Mouse (Mus musculus) CH12.LX (cell line): ENCODE measurements around the gene Ikzf5. TPM values are rescaled to one million over a fixed set of nuclear protein-coding genes. Genes with fewer than 3 reads are reported as not detected.
"Not testable (repeated sequence)": the region's sequence is repeated elsewhere in the genome, so short reads cannot be mapped to it uniquely, and the experiment has no call there.

Experiments
- DNase-seq: peaks from one replicate; pipeline ENCODE4 v3.0.0-alpha.2; 2013; ENCODE audit errors: extremely low read depth
- H3K27ac ChIP-seq: 2 replicates; pipeline ENCODE4 v1.5.1; 2012; ENCODE audit warnings: low read depth, mild to moderate bottlenecking, control low read depth, moderate library complexity; ENCODE audit not compliant: insufficient read depth
- H3K27me3 ChIP-seq: replicated peaks from 2 replicates; pipeline ENCODE3; 2012; ENCODE audit warnings: inconsistent platforms
- H3K36me3 ChIP-seq, 2 experiments: replicated peaks in 1 of 2; 2 replicates each; pipeline versions ENCODE3 to v1.6.1; 2012; ENCODE audit warnings: inconsistent platforms in 1 of 2, low read length in 1 of 2, mild to moderate bottlenecking in 1 of 2, mixed read lengths in 1 of 2, moderate library complexity in 1 of 2; ENCODE audit not compliant: control insufficient read depth in 1 of 2, insufficient read depth in 1 of 2
- H3K4me1 ChIP-seq, 2 experiments: 2 replicates each; pipeline ENCODE4 v1.6.1; 2012; ENCODE audit warnings: inconsistent platforms in 1 of 2, moderate library complexity in 1 of 2; ENCODE audit not compliant: insufficient read depth in 2 of 2, control insufficient read depth in 1 of 2
- H3K4me2 ChIP-seq: 2 replicates; pipeline ENCODE4 v1.6.1; 2012; ENCODE audit warnings: low read depth, mild to moderate bottlenecking, control low read depth; ENCODE audit not compliant: poor library complexity, insufficient read depth, severe bottlenecking
- H3K4me3 ChIP-seq, 3 experiments: fragments of 150-350 bp in 1 of 3; sonication (generic) in 1 of 3; replicated peaks in 1 of 3; 2 replicates each; pipeline versions ENCODE3 to v1.5.1; 2011 to 2012; ENCODE audit warnings: low read depth in 2 of 3, low read length in 2 of 3, mild to moderate bottlenecking in 2 of 3, moderate library complexity in 2 of 3, control low read depth in 1 of 3, improper control_type of control experiment in 1 of 3, inconsistent platforms in 1 of 3, mixed read lengths in 1 of 3; ENCODE audit not compliant: poor library complexity in 1 of 3
- H3K79me2 ChIP-seq: replicated peaks from 2 replicates; pipeline ENCODE4 v1.6.1; 2012; ENCODE audit warnings: mild to moderate bottlenecking, moderate library complexity; ENCODE audit not compliant: control insufficient read depth, poor library complexity, insufficient read depth, severe bottlenecking; ENCODE audit errors: extremely low read depth
- H3K9ac ChIP-seq: 2 replicates; pipeline ENCODE4 v1.6.1; 2012; ENCODE audit warnings: low read depth, mild to moderate bottlenecking, control low read depth, moderate library complexity; ENCODE audit not compliant: insufficient read depth
- H3K9me3 ChIP-seq: replicated peaks from 2 replicates; pipeline ENCODE3; 2012; ENCODE audit warnings: low read length, inconsistent platforms, mixed read lengths
- CHD1 ChIP-seq: IDR thresholded peaks from 2 replicates; pipeline ENCODE4 v1.6.1; 2012; ENCODE audit warnings: low read depth, low read length, improper control_type of control experiment, inconsistent platforms
- CHD2 ChIP-seq: IDR thresholded peaks from 2 replicates; pipeline ENCODE4 v1.6.1; 2011; ENCODE audit warnings: low read length, improper control_type of control experiment
- CTCF ChIP-seq, 2 experiments: IDR thresholded peaks in 1 of 2; conservative IDR thresholded peaks in 1 of 2; 2 replicates each; pipeline ENCODE4 v1.5.1; 2011 to 2012; ENCODE audit warnings: low read depth in 2 of 2, low read length in 2 of 2, improper control_type of control experiment in 1 of 2, inconsistent platforms in 1 of 2, mild to moderate bottlenecking in 1 of 2, moderate library complexity in 1 of 2
- E2F4 ChIP-seq: IDR thresholded peaks from 2 replicates; pipeline ENCODE4 v1.6.1; 2011; ENCODE audit warnings: low read depth, low read length, improper control_type of control experiment; ENCODE audit not compliant: insufficient replicate concordance
- ETS1 ChIP-seq: conservative IDR thresholded peaks from 2 replicates; pipeline ENCODE4 v1.6.1; 2012; ENCODE audit warnings: low read depth, mild to moderate bottlenecking, inconsistent platforms, low read length, improper control_type of control experiment, moderate library complexity
- GABPA ChIP-seq: IDR thresholded peaks from 2 replicates; pipeline ENCODE4 v1.6.1; 2012; ENCODE audit warnings: low read depth, low read length, improper control_type of control experiment, inconsistent platforms; ENCODE audit not compliant: insufficient replicate concordance
- IRF4 ChIP-seq: IDR thresholded peaks from 2 replicates; pipeline ENCODE4 v1.6.1; 2014; ENCODE audit warnings: low read depth, mild to moderate bottlenecking, inconsistent platforms, low read length, improper control_type of control experiment
- JUN ChIP-seq: IDR thresholded peaks from 2 replicates; pipeline ENCODE4 v1.6.1; 2011; ENCODE audit warnings: low read depth, mild to moderate bottlenecking, low read length, improper control_type of control experiment, moderate library complexity; ENCODE audit not compliant: insufficient read depth
- KAT2A ChIP-seq: IDR thresholded peaks from 2 replicates; pipeline ENCODE4 v1.6.1; 2012; ENCODE audit warnings: low read length, improper control_type of control experiment, inconsistent platforms; ENCODE audit not compliant: insufficient replicate concordance
- MAX ChIP-seq: IDR thresholded peaks from 2 replicates; pipeline ENCODE4 v1.6.1; 2011; ENCODE audit warnings: low read length, improper control_type of control experiment
- MEF2A ChIP-seq: IDR thresholded peaks from 2 replicates; pipeline ENCODE4 v1.6.1; 2014; ENCODE audit warnings: low read depth, mild to moderate bottlenecking, inconsistent platforms, low read length, improper control_type of control experiment, borderline replicate concordance
- MYC ChIP-seq: IDR thresholded peaks from 2 replicates; pipeline ENCODE4 v1.6.1; 2011; ENCODE audit warnings: low read depth, mild to moderate bottlenecking, improper control_type of control experiment, low read length
- PAX5 ChIP-seq: IDR thresholded peaks from 2 replicates; pipeline ENCODE4 v1.6.1; 2012; ENCODE audit warnings: low read length, inconsistent platforms, mixed read lengths
- POLR2AphosphoS2 ChIP-seq: IDR thresholded peaks from 2 replicates; pipeline ENCODE4 v1.6.1; 2011; ENCODE audit warnings: low read depth, low read length, improper control_type of control experiment
- RAD21 ChIP-seq: IDR thresholded peaks from 2 replicates; pipeline ENCODE4 v1.6.1; 2011; ENCODE audit warnings: low read depth, mild to moderate bottlenecking, low read length, improper control_type of control experiment, moderate library complexity
- RCOR1 ChIP-seq: conservative IDR thresholded peaks from 2 replicates; pipeline ENCODE4 v1.6.1; 2012; ENCODE audit warnings: low read depth, mild to moderate bottlenecking, inconsistent platforms, low read length, improper control_type of control experiment
- SIN3A ChIP-seq: IDR thresholded peaks from 2 replicates; pipeline ENCODE4 v1.6.1; 2012; ENCODE audit warnings: low read length, improper control_type of control experiment, inconsistent platforms
- SMC3 ChIP-seq: IDR thresholded peaks from 2 replicates; pipeline ENCODE4 v1.6.1; 2011; ENCODE audit warnings: low read depth, low read length, improper control_type of control experiment
- USF2 ChIP-seq: conservative IDR thresholded peaks from 2 replicates; pipeline ENCODE4 v1.6.1; 2011; ENCODE audit warnings: low read depth, low read length, improper control_type of control experiment
- ZKSCAN1 ChIP-seq: IDR thresholded peaks from 2 replicates; pipeline ENCODE4 v1.6.1; 2012; ENCODE audit warnings: low read depth, inconsistent platforms, low read length, improper control_type of control experiment, borderline replicate concordance
- dilution Hi-C: fragments of 300-500 bp; cut with MboI; formaldehyde crosslinking; loops from 2 replicates; pipeline ENCODE4 v1.14.3; 2020; ENCODE audit warnings: low sequenced_read_pairs; ENCODE audit not compliant: extremely low pct_unique_long_range_greater_than_20kb, extremely low pct_ligation_motif_present
- in situ Hi-C: fragments of 300-500 bp; cut with MboI; formaldehyde crosslinking; loops from 3 replicates; pipeline ENCODE4 v1.14.3; 2019; ENCODE audit warnings: low sequenced_read_pairs, low pct_ligation_motif_present, low pct_unique_long_range_greater_than_20kb, mixed read lengths
- polyA plus RNA-seq: library from polyadenylated mRNA; unstranded; fragments of >175 nt; gene quantifications from 2 replicates; pipeline ENCODE4 v1.2.1, GENCODE M21; 2012; ENCODE audit warnings: low read depth; ENCODE audit not compliant: insufficient read length
- total RNA-seq, 2 experiments: library from RNA; depleted of rRNA; stranded (reverse); fragments of 300-350 nt in 1 of 2; fragments of >200 nt in 1 of 2; gene quantifications; 2 replicates each; pipeline ENCODE4 v1.2.3; 2012 to 2014

The Ikzf5 gene
- total and polyA plus RNA-seq, 3 experiments, result 4.7 to 18.5 (median 8.1) TPM

GRCm38 (mm10) chr7:131417605-131418004, 7.3 kb upstream of the Ikzf5 start:
- Histone ChIP-seq H3K27ac (no peak overlapping the region), H3K79me2 (no peaks in the 10 kb centered on the region), H3K4me3 (no peak overlapping the region), H3K27me3 (peaks cover 8% of the 10 kb centered on the region)
- DNase-seq, result no peak
- TF ChIP-seq CHD2 (no peak), CTCF (conservative IDR thresholded peaks at IDR 0.05 in 1 of 2, IDR thresholded peaks at IDR 0.05 in 1 of 2; ENCODE audit: low read depth in 2 of 2, low read length in 2 of 2) (no peak), JUN (no peak), MYC (no peak), IRF4 (no peak), ETS1 (no peak), MAX (no peak), RAD21 (no peak), SIN3A (no peak), ZKSCAN1 (no peak), GABPA (no peak), MEF2A (no peak), RCOR1 (no peak), SMC3 (no peak), CHD1 (no peak), POLR2AphosphoS2 (no peak), USF2 (no peak), KAT2A (no peak), PAX5 (no peak), E2F4 (no peak)
- TF ChIP-seq, all 38 proteins: peak for 0
- Histone ChIP-seq H3K9ac (no peak overlapping the region), H3K9me3 (no peaks in the 10 kb centered on the region), H3K4me1 (no peaks in the 10 kb centered on the region), H3K4me2 (no peak overlapping the region), H3K36me3 (no peaks in the 10 kb centered on the region)
- in situ Hi-C loops (no loop called here), dilution Hi-C loops (no loop called here)

DNA sequence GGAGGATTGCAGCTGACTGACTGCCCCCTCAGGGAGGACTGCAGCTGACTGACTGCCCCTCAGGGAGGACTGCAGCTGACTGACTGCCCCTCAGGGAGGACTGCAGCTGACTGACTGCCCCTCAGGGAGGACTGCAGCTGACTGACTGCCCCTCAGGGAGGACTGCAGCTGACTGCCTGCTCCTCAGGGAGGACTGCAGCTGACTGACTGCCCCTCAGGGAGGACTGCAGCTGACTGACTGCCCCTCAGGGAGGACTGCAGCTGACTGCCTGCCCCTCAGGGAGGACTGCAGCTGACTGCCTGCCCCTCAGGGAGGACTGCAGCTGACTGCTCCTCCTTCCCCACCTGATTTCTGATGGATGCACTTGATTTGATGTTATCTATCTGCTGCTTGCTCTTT, 6.4 kb upstream of the Ikzf5 start:
- in situ Hi-C loops, H3K27ac ChIP-seq, H3K4me2 ChIP-seq, H3K36me3 ChIP-seq, DNase-seq, dilution Hi-C loops, H3K4me1 ChIP-seq, H3K4me3 ChIP-seq, H3K79me2 ChIP-seq, H3K9me3 ChIP-seq, H3K9ac ChIP-seq: not testable (repeated sequence)
- H3K27me3 ChIP-seq, result peaks cover 13% of the 10 kb centered on the region
